Mouse (Mus musculus): ENCODE data around the gene Polr3a. TPM values are rescaled to one million over a fixed set of nuclear protein-coding genes. Genes with fewer than 3 reads are reported as not detected.

Gene Polr3a
- 10 to 100 TPM; 32.5 to 35.4 TPM for total RNA-seq (2021)
- long read RNA-seq, full-length matches to known transcripts: 21 of 33 reads
- long read RNA-seq, partial matches to known transcripts: 3 of 33 reads
- long read RNA-seq, other reads (novel, unspliced or antisense): 9 of 33 reads

DNA sequence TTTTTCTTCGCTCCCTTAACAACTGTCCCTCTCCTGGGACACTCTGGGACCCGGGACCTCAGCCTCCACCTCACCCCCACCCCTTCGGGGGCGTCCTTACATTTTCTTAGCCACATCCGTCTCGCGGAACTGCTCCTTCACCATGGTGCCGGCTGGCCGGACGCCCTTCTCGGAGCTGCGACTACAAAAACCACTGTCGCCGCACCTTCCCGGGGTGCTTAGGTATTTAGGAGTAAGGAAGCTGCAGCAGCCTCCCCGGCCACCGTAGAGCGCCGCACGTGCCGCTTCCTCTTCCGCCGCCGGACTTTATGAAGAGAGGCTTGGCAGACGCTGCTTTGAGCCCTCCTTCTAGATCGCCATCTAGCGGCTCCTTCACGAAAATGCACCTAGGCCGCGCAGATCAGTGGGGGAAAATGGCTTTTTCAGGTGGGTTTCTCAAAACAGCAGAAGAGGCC is at the start of gene Polr3a, which contains the start of gene Rps24:
Gene Polr3a (minus strand): TSS at position 286 of the 455 bp plus-strand sequence.
Gene Rps24 (plus strand): TSS at position 353 of the 455 bp plus-strand sequence.
- peak; percentile 85 to 94 for DNase-seq (ENCODE audit: low spot score in 2 of 2)

GRCm38 (mm10) chr14:24534865-24535545 is 48.1 kb upstream of the Polr3a start:
- DNase-seq (ENCODE audit: low spot score in 2 of 2): peak in 1 of 2 experiments; percentile 48

DNA sequence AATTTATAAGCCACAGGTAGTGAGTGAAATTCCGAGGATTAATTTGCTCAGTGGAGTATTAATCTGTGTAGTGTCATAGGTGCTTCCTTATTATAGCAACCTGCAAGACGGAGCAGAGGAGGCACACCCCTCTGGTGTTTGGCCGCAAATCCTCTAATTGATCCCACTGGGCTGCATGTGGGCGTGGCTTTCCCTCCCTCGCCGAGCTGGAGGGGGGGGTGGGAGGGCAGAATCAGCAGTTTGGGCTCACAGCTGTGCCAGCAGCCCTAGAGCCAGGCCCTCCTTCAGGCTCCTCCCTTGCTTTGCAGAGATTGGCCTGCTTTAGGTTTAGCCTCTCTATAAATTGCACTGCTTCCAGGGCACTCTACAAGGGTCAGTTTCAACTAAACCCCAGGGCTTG is 43.4 kb upstream of the Polr3a start:
- DNase-seq (ENCODE audit: low spot score in 2 of 2): no peak

DNA sequence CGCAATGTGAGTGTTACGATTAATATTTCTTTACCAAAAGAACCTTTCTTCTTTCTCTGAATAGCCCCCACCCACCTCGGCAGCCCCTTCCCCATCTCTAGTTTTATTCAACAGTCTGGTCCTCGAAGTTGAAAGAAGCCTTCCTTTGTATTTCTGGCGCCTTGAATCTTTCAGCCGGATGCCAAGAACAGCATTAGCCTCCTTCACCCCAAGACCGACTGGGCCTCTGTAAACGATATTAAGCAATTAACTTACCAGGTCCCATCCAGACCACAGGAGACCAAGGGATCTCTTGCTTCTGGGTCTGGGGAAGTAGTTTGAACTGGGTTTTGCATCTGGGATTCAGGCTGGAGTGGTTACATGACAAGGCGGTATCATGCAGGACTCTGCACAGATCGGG is 39.6 kb upstream of the Polr3a start:
- DNase-seq (ENCODE audit: low spot score in 2 of 2): no peak

- no peak for DNase-seq (ENCODE audit: low spot score in 2 of 2)
Observed at GRCm38 (mm10) chr14:24525677-24526415, 39.0 kb upstream of the Polr3a start.

- DNase-seq (ENCODE audit: low spot score in 2 of 2): no peak
Observed at GRCm38 (mm10) chr14:24525137-24525536, 38.3 kb upstream of the Polr3a start.

DNA sequence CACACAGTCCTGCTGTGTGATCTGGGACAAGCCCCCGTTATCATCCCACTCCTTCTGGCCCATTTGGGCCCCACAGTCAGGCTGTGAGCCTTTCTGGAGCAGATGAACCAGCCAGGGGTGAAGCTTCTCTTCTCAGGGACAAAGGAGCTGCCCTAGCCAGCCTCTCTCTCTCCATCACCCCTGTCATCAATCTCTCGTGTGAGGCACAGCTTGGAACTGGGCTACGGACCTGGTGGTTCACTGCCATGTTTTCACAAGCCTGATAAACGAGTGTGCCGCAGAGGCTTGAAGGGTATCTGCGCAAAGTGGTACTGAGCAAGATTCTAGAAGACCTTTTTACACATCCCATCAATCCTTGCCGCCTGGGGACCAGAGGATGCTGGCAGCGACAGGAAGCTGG is 34.7 kb upstream of the Polr3a start:
- DNase-seq (ENCODE audit: low spot score in 2 of 2): no peak

GRCm38 (mm10) chr14:24512527-24513161 is 25.8 kb upstream of the Polr3a start:
- DNase-seq (ENCODE audit: low spot score in 2 of 2): peak in 1 of 2 experiments; percentile 44

DNA sequence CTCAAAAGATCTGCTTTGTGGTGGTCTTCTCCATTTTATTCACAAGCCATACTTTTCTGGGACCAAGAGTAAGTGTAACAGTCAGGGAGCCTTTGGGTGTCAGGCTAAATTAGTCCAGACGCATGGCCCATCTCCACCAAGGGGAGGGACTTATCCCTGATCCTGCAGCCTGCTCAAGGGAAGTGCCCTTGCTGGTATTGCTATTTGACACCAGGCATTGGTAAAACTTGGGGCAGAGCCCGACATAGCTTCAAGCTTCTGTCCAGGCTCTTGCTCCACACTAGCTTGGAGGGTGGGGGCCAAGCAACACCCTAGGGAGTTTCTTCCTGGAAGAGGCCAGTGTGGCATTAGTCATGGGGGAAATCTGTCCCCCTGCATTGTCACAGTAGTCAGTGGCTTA is 23.8 kb upstream of the Polr3a start:
- DNase-seq (ENCODE audit: low spot score in 2 of 2): no peak

GRCm38 (mm10) chr14:24510218-24510617 is 23.4 kb upstream of the Polr3a start:
- DNase-seq (ENCODE audit: low spot score in 2 of 2): no peak

DNA sequence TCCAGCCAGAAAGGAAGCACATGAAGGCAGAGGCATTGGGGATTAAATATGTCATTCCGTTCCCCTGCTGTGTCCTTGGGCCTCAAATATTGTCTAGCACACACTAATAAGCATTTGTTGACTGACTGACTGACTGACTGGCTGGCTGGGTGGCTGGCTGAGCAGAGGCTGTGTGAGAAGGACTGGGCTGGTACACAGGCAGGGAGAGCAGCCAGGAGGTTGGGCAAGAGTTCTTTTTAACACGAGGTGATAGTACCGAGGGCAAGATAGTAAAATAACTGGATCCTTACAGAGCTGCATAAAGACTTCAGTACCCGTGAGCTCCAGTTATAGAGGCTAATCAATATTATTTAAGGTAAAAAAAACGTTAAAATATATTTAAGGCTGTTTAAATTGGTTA is 22.7 kb upstream of the Polr3a start:
- no peak for DNase-seq (ENCODE audit: low spot score in 2 of 2)

GRCm38 (mm10) chr14:24508070-24508773 is 21.4 kb upstream of the Polr3a start:
- no peak for DNase-seq (ENCODE audit: low spot score in 2 of 2)

- no peak for DNase-seq (ENCODE audit: low spot score in 2 of 2)
Observed at GRCm38 (mm10) chr14:24507452-24508069, 20.7 kb upstream of the Polr3a start.

DNA sequence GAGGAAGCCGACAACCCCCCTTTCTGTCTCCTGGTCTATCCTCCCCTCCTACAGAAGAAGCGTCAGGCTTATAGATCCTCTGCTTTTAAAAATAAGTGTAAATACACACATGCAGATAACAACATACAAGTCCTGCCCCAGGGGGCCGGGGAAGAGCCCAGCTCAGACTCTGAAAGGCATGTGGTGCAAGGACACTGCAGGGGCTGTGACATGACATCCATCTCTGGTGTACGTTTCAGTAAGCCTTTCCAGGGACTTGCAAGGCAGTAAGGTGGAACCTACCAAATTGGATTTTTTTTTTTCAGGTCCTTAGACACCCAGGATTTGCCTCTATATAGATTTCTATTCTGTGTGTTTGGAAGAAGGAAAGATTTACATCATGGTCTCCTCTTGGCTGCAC is 14.4 kb upstream of the Polr3a start:
- no peak for DNase-seq (ENCODE audit: low spot score in 2 of 2)

- DNase-seq (ENCODE audit: low spot score in 2 of 2): no peak
Observed at GRCm38 (mm10) chr14:24500845-24501186, 14.0 kb upstream of the Polr3a start.

GRCm38 (mm10) chr14:24500091-24500844 is 13.4 kb upstream of the Polr3a start:
- peak; percentile 82 to 91 for DNase-seq (ENCODE audit: low spot score in 2 of 2)

DNA sequence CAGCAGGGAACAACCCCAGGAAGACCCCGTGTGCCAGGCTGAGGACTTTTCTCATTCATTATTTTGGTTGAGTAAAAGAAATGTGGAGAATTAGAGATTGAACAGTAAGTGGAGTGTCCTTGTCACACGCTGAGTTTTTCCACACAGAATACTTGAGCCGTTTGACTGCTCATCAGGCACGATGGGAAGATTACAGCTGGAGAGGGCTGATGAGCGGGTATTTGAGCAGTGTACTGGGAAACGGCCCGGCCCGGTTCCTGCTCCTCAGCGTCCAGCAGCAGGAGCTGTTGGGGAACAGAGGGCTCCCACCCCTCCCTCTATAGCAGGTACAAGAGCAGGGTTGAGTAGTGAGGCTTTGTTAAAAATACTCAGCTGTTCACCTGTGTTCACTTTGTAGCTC is 12.6 kb upstream of the Polr3a start:
- no peak for DNase-seq (ENCODE audit: low spot score in 2 of 2)

DNA sequence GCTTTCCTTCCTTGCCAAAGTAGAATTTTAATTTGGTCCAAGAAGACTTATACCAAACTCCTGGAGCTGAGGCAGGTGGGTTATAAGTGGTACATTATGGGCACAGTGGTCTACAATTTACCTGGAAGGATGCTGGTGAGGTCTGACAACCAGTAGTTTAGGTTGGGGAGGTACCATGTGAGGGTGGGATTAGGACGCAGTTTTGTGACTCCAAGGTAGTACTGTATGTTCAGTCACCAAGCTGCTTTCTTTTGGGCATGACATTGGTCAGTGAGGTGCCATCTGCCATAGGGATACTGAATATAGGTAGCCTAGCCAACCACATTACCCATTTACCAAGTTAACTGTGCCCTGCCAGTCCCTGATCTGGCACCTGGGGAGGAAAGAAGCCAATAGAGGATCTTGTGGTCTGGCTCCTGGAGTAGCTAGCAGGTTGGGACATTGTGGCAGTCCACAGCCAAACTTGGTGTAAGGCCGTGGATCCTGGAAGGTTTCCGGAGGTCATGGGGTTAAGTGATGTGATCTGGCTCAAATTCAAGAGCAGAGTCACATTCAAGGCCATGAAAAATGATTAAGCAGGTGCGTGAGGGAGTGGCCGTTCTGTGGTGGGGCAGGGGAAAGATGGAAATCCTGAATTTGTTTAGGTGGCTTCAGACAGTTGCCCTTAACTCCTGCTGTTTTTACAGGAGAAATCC is 11.8 kb upstream of the Polr3a start:
- DNase-seq (ENCODE audit: low spot score in 2 of 2): no peak

DNA sequence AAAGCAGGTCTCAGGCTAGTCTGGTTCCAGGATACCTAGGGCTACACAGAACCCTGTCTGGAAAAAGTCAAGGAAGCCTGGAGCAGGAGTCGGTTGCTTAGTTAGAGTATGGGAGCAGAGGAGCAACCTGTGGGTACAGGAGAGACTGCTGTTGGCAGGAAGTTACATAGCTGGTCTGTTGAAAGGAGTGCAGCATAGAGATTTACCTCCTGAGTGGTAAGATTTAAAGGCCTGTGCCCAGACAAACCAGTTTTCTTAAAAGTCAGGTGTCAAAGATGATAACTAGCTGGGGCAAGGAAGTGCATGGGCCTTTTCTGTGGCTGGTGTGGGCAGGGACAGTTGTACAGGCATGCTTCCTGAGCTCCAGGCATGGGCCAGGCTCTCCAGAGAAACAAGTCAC is 10.6 kb upstream of the Polr3a start:
- no peak for DNase-seq (ENCODE audit: low spot score in 2 of 2)

- no peak for DNase-seq (ENCODE audit: low spot score in 2 of 2)
Observed at GRCm38 (mm10) chr14:24496507-24496906, 9.6 kb upstream of the Polr3a start.
